Mouse (Mus musculus) CH12.LX (cell line): ENCODE results near the gene Pth1r. TPM values are rescaled to one million over a fixed set of nuclear protein-coding genes. Genes with fewer than 3 reads are reported as not detected.

Experiments used
- DNase-seq: peaks from one replicate; pipeline ENCODE4 v3.0.0-alpha.2; 2013; ENCODE audit errors: extremely low read depth
- H3K27ac ChIP-seq: 2 replicates; pipeline ENCODE4 v1.5.1; 2012; ENCODE audit warnings: low read depth, mild to moderate bottlenecking, control low read depth, moderate library complexity; ENCODE audit not compliant: insufficient read depth
- H3K27me3 ChIP-seq: replicated peaks from 2 replicates; pipeline ENCODE3; 2012; ENCODE audit warnings: inconsistent platforms
- H3K36me3 ChIP-seq, 2 experiments: replicated peaks in 1 of 2; 2 replicates each; pipeline versions ENCODE3 to v1.6.1; 2012; ENCODE audit warnings: inconsistent platforms in 1 of 2, low read length in 1 of 2, mild to moderate bottlenecking in 1 of 2, mixed read lengths in 1 of 2, moderate library complexity in 1 of 2; ENCODE audit not compliant: control insufficient read depth in 1 of 2, insufficient read depth in 1 of 2
- H3K4me1 ChIP-seq, 2 experiments: 2 replicates each; pipeline ENCODE4 v1.6.1; 2012; ENCODE audit warnings: inconsistent platforms in 1 of 2, moderate library complexity in 1 of 2; ENCODE audit not compliant: insufficient read depth in 2 of 2, control insufficient read depth in 1 of 2
- H3K4me2 ChIP-seq: 2 replicates; pipeline ENCODE4 v1.6.1; 2012; ENCODE audit warnings: low read depth, mild to moderate bottlenecking, control low read depth; ENCODE audit not compliant: poor library complexity, insufficient read depth, severe bottlenecking
- H3K4me3 ChIP-seq, 3 experiments: fragments of 150-350 bp in 1 of 3; sonication (generic) in 1 of 3; replicated peaks in 1 of 3; 2 replicates each; pipeline versions ENCODE3 to v1.5.1; 2011 to 2012; ENCODE audit warnings: low read depth in 2 of 3, low read length in 2 of 3, mild to moderate bottlenecking in 2 of 3, moderate library complexity in 2 of 3, control low read depth in 1 of 3, improper control_type of control experiment in 1 of 3, inconsistent platforms in 1 of 3, mixed read lengths in 1 of 3; ENCODE audit not compliant: poor library complexity in 1 of 3
- H3K79me2 ChIP-seq: replicated peaks from 2 replicates; pipeline ENCODE4 v1.6.1; 2012; ENCODE audit warnings: mild to moderate bottlenecking, moderate library complexity; ENCODE audit not compliant: control insufficient read depth, poor library complexity, insufficient read depth, severe bottlenecking; ENCODE audit errors: extremely low read depth
- H3K9ac ChIP-seq: 2 replicates; pipeline ENCODE4 v1.6.1; 2012; ENCODE audit warnings: low read depth, mild to moderate bottlenecking, control low read depth, moderate library complexity; ENCODE audit not compliant: insufficient read depth
- H3K9me3 ChIP-seq: replicated peaks from 2 replicates; pipeline ENCODE3; 2012; ENCODE audit warnings: low read length, inconsistent platforms, mixed read lengths
- BHLHE40 ChIP-seq: IDR thresholded peaks from 2 replicates; pipeline ENCODE4 v1.6.1; 2011; ENCODE audit warnings: mild to moderate bottlenecking, low read depth, low read length, improper control_type of control experiment
- CTCF ChIP-seq, 2 experiments: IDR thresholded peaks in 1 of 2; conservative IDR thresholded peaks in 1 of 2; 2 replicates each; pipeline ENCODE4 v1.5.1; 2011 to 2012; ENCODE audit warnings: low read depth in 2 of 2, low read length in 2 of 2, improper control_type of control experiment in 1 of 2, inconsistent platforms in 1 of 2, mild to moderate bottlenecking in 1 of 2, moderate library complexity in 1 of 2
- ELF1 ChIP-seq: IDR thresholded peaks from 2 replicates; pipeline ENCODE4 v1.6.1; 2014; ENCODE audit warnings: low read depth, mild to moderate bottlenecking, inconsistent platforms, low read length, improper control_type of control experiment
- EP300 ChIP-seq: IDR thresholded peaks from 2 replicates; pipeline ENCODE4 v1.6.1; 2011; ENCODE audit warnings: low read length, improper control_type of control experiment
- JUND ChIP-seq: conservative IDR thresholded peaks from 2 replicates; pipeline ENCODE4 v1.6.1; 2011; ENCODE audit warnings: low read depth, low read length, improper control_type of control experiment
- KAT2A ChIP-seq: IDR thresholded peaks from 2 replicates; pipeline ENCODE4 v1.6.1; 2012; ENCODE audit warnings: low read length, improper control_type of control experiment, inconsistent platforms; ENCODE audit not compliant: insufficient replicate concordance
- MAX ChIP-seq: IDR thresholded peaks from 2 replicates; pipeline ENCODE4 v1.6.1; 2011; ENCODE audit warnings: low read length, improper control_type of control experiment
- MEF2A ChIP-seq: IDR thresholded peaks from 2 replicates; pipeline ENCODE4 v1.6.1; 2014; ENCODE audit warnings: low read depth, mild to moderate bottlenecking, inconsistent platforms, low read length, improper control_type of control experiment, borderline replicate concordance
- MXI1 ChIP-seq: IDR thresholded peaks from 2 replicates; pipeline ENCODE4 v1.6.1; 2011; ENCODE audit warnings: mild to moderate bottlenecking, low read depth, low read length, improper control_type of control experiment
- PAX5 ChIP-seq: IDR thresholded peaks from 2 replicates; pipeline ENCODE4 v1.6.1; 2012; ENCODE audit warnings: low read length, inconsistent platforms, mixed read lengths
- POLR2A ChIP-seq: IDR thresholded peaks from 2 replicates; pipeline ENCODE4 v1.6.1; 2011; ENCODE audit warnings: low read depth, mild to moderate bottlenecking, improper control_type of control experiment, low read length
- POLR2AphosphoS2 ChIP-seq: IDR thresholded peaks from 2 replicates; pipeline ENCODE4 v1.6.1; 2011; ENCODE audit warnings: low read depth, low read length, improper control_type of control experiment
- RAD21 ChIP-seq: IDR thresholded peaks from 2 replicates; pipeline ENCODE4 v1.6.1; 2011; ENCODE audit warnings: low read depth, mild to moderate bottlenecking, low read length, improper control_type of control experiment, moderate library complexity
- RCOR1 ChIP-seq: conservative IDR thresholded peaks from 2 replicates; pipeline ENCODE4 v1.6.1; 2012; ENCODE audit warnings: low read depth, mild to moderate bottlenecking, inconsistent platforms, low read length, improper control_type of control experiment
- SMC3 ChIP-seq: IDR thresholded peaks from 2 replicates; pipeline ENCODE4 v1.6.1; 2011; ENCODE audit warnings: low read depth, low read length, improper control_type of control experiment
- TBP ChIP-seq: conservative IDR thresholded peaks from 2 replicates; pipeline ENCODE4 v1.6.1; 2011; ENCODE audit warnings: low read depth, low read length, improper control_type of control experiment
- USF1 ChIP-seq: IDR thresholded peaks from 2 replicates; pipeline ENCODE4 v1.6.1; 2014; ENCODE audit warnings: low read depth, mild to moderate bottlenecking, inconsistent platforms, low read length, improper control_type of control experiment
- USF2 ChIP-seq: conservative IDR thresholded peaks from 2 replicates; pipeline ENCODE4 v1.6.1; 2011; ENCODE audit warnings: low read depth, low read length, improper control_type of control experiment
- ZC3H11A ChIP-seq: IDR thresholded peaks from 2 replicates; pipeline ENCODE4 v1.6.1; 2012; ENCODE audit warnings: low read depth, mild to moderate bottlenecking, inconsistent platforms, low read length, improper control_type of control experiment
- dilution Hi-C: fragments of 300-500 bp; cut with MboI; formaldehyde crosslinking; loops from 2 replicates; pipeline ENCODE4 v1.14.3; 2020; ENCODE audit warnings: low sequenced_read_pairs; ENCODE audit not compliant: extremely low pct_unique_long_range_greater_than_20kb, extremely low pct_ligation_motif_present
- in situ Hi-C: fragments of 300-500 bp; cut with MboI; formaldehyde crosslinking; loops from 3 replicates; pipeline ENCODE4 v1.14.3; 2019; ENCODE audit warnings: low sequenced_read_pairs, low pct_ligation_motif_present, low pct_unique_long_range_greater_than_20kb, mixed read lengths
- polyA plus RNA-seq: library from polyadenylated mRNA; unstranded; fragments of >175 nt; gene quantifications from 2 replicates; pipeline ENCODE4 v1.2.1, GENCODE M21; 2012; ENCODE audit warnings: low read depth; ENCODE audit not compliant: insufficient read length
- total RNA-seq, 2 experiments: library from RNA; depleted of rRNA; stranded (reverse); fragments of 300-350 nt in 1 of 2; fragments of >200 nt in 1 of 2; gene quantifications; 2 replicates each; pipeline ENCODE4 v1.2.3; 2012 to 2014

Gene Pth1r
- total and polyA plus RNA-seq, 3 experiments = 0.10 to 0.76 TPM; not detected in 1

DNA sequence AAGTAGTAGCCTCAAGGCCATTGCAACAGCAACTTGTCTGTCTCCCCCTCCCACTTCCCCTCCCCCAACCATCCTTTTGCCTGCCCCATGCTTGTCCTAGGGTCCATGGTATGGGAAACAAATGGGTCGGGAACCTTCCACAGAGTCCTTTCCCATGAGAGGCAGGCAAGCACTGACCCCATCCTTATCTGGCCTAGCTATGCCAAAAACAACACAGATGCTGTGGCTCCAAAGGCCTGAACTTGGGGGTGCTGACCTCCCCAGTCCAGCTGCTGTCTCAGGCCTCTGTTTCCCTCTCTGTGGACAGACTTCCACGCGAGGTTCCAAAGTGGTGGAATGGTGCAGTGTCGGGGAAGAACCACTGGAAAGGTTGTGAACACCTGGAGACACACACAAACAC, 6.8 kb upstream of the Pth1r start:
- peaks cover 55% of the 10 kb centered on the region for H3K27me3 ChIP-seq
- no peak overlapping the region for H3K9ac ChIP-seq
- no peak overlapping the region for H3K4me2 ChIP-seq
- H3K4me3 ChIP-seq = no peak overlapping the region
- H3K27ac ChIP-seq = no peak overlapping the region
- dilution Hi-C loops (no loop called here), in situ Hi-C loops (no loop called here)
- no peaks in the 10 kb centered on the region for H3K36me3 ChIP-seq
- H3K79me2 ChIP-seq = no peaks in the 10 kb centered on the region
- no peak for TF ChIP-seq TBP
- TF ChIP-seq RAD21 = no peak
- TF ChIP-seq RCOR1 = no peak
- TF ChIP-seq POLR2AphosphoS2 = no peak
- no peak for TF ChIP-seq MAX
- no peak for TF ChIP-seq JUND
- TF ChIP-seq USF2 = no peak
- no peak for TF ChIP-seq ELF1
- no peak for TF ChIP-seq EP300
- no peak for TF ChIP-seq PAX5
- TF ChIP-seq MEF2A = no peak
- TF ChIP-seq BHLHE40 = no peak
- no peak for TF ChIP-seq POLR2A
- no peak for TF ChIP-seq KAT2A
- no peak for TF ChIP-seq MXI1
- no peak for TF ChIP-seq CTCF (conservative IDR thresholded peaks at IDR 0.05 in 1 of 2, IDR thresholded peaks at IDR 0.05 in 1 of 2; ENCODE audit: low read depth in 2 of 2, low read length in 2 of 2)
- no peak for TF ChIP-seq SMC3
- no peak for DNase-seq
- H3K4me1 ChIP-seq = no peaks in the 10 kb centered on the region
- no peaks in the 10 kb centered on the region for H3K9me3 ChIP-seq

DNA sequence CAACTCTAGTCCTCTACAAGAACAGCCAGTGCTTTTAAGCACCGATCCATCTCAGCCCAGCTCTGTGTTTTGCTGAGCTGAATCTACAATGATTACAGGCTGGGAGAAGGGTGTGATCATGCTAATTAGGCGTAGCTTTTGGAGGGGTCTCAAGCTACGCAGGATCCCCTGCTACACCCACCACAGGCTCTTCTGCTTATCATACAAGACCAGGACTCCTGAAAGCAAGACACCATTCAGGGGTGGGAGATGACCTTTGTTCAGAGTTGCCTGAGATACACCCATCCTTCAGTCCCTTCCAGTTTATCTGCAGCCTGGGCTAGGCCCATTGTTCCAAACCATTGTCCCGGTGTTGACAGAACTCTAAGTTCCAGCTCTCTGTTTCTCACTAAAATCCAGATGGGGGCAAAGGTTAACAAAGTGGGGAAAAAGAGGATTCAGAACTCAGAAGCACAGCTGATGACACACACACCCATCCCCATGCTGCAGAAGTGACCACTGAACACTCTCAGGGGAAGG, 6.0 kb upstream of the Pth1r start:
- H3K4me2 ChIP-seq = no peak overlapping the region
- in situ Hi-C loops = no loop called here
- H3K4me1 ChIP-seq = no peaks in the 10 kb centered on the region
- H3K9me3 ChIP-seq = no peaks in the 10 kb centered on the region
- H3K27ac ChIP-seq = no peak overlapping the region
- H3K79me2 ChIP-seq = no peaks in the 10 kb centered on the region
- H3K36me3 ChIP-seq = no peaks in the 10 kb centered on the region
- dilution Hi-C loops = no loop called here
- H3K9ac ChIP-seq = no peak overlapping the region
- no peak for DNase-seq
- peaks cover 61% of the 10 kb centered on the region for H3K27me3 ChIP-seq
- H3K4me3 ChIP-seq = no peak overlapping the region
- no peak for TF ChIP-seq USF1
- no peak for TF ChIP-seq TBP
- TF ChIP-seq KAT2A = no peak
- no peak for TF ChIP-seq ZC3H11A
- TF ChIP-seq EP300 = no peak
- TF ChIP-seq, all 38 proteins: peak for 0
